Mouse (Mus musculus) CD4-positive naive resting alpha-beta T cell, adult 76 days (primary cell): ENCODE measurements around the gene Bmp5. TPM values are rescaled to one million over a fixed set of nuclear protein-coding genes. Genes with fewer than 3 reads are reported as not detected.

ENCODE experiments used
- total RNA-seq: library from RNA; stranded (reverse); gene quantifications from one replicate; pipeline ENCODE4 v1.2.4, GENCODE M21; 2023

Gene Bmp5
- not detected for total RNA-seq

GRCm38 (mm10) chr9:75775129-75775845, at the start of gene Bmp5:
Bmp5 (plus strand) TSS chr9:75775364.

Other genes starting within 250 kb of the Bmp5 start
- gene Tmod3, start 215.7 kb upstream of the Bmp5 start, total RNA-seq: 148 TPM
- 0.15 TPM for gene Tmod2, start 164.0 kb upstream of the Bmp5 start, total RNA-seq
- gene Lysmd2, start 149.6 kb upstream of the Bmp5 start, total RNA-seq: 3.0 TPM
- gene Scg3, start 91.3 kb upstream of the Bmp5 start, total RNA-seq: not detected
- gene Hmgcll1, start 239.5 kb downstream of the Bmp5 start, total RNA-seq: not detected